Mouse (Mus musculus) thymus, postnatal 14 days (tissue): Measurements from ENCODE around the gene Hmgcs1.
A peak's percentile ranks its signal among the peaks of the same experiment; 100 is the strongest.

Experiments
- DNase-seq: peaks from one replicate; pipeline ENCODE4 v3.0.0; 2021

The Hmgcs1 gene

GRCm38 (mm10) chr13:119755141-119755547 lies 65.0 kb downstream of the Hmgcs1 start:
- peak; percentile 89 for DNase-seq

DNA sequence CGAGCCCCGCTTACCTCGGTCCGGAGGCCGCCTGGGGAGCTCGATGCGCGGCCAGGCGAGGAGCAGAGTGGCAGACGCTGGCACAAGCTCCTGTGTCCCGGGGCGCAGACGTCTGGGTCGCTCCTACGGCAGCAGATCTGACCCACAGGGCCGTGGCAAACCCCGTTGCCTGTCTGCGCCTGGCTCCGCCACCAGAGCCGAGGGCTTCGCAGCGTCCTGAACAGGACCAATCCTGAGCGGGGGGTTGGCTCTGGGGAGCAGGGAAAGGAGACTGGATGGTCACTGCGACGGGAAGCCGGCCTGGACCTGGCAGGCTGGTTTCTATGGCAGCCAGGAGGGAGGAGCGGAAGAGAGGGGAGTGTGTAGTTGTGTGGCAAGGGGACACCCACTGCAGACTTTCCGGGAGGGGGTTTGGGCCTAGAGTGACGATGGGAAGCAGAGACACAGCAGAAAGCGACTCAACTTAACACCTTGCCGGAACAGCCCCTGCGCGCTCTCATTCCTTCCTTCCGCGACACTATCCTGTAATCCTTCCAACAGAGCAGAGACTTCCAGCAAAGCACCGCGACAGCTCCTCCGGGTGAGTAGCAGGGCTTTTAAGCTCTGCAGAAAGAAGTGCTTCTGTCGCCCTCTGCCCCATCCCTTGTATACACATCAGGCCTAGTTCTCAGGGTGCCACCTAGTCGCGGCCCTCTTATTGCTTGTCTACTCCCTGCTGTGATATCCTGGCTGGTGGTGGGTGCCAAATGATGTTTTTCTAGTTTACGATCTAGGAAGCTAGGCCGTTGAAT lies 65.7 kb downstream of the Hmgcs1 start, which contains the start of gene Nim1k:
Nim1k (minus strand) TSS at position 202 of the 791 bp plus-strand sequence.
- DNase-seq = peak; percentile 82

DNA sequence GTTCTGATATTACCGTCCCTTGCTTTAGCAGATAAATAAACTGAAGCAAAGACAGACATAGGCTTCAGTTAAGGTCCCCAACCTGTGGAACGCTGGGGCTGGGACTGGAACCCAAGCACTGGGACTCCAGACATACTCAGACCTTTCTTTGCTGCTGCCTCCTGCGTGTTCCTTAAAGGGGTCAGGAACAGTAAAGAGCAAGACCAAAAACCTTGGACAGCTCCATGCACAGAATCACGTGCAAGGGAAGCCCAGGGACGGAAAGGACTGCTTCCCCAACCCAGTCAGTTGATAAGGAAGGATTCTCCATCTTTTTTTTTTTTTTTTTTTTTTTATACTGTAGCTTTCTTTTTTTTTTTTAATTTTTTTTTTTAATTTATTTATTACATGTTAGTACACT lies 66.7 kb downstream of the Hmgcs1 start:
- peak; percentile 19 for DNase-seq
